Mouse (Mus musculus) adrenal gland, postnatal 0 days (tissue): ENCODE results near the gene Supt5. TPM values are rescaled to one million over a fixed set of nuclear protein-coding genes. Genes with fewer than 3 reads are reported as not detected.

Experiments used
- polyA plus RNA-seq: library from polyadenylated mRNA; unstranded; fragments of >200 nt; fragmentation: Nextera tagmentation; extraction: Ambion mirVana; gene quantifications from 2 replicates; pipeline ENCODE4 v1.2.1, GENCODE M21; 2015

Gene Supt5
- 40.1 and 64.1 TPM in 2 replicates for polyA plus RNA-seq

GRCm38 (mm10) chr7:28338108-28338998 lies at the start of gene Supt5:
Supt5 (minus strand) TSS chr7:28338746.

DNA sequence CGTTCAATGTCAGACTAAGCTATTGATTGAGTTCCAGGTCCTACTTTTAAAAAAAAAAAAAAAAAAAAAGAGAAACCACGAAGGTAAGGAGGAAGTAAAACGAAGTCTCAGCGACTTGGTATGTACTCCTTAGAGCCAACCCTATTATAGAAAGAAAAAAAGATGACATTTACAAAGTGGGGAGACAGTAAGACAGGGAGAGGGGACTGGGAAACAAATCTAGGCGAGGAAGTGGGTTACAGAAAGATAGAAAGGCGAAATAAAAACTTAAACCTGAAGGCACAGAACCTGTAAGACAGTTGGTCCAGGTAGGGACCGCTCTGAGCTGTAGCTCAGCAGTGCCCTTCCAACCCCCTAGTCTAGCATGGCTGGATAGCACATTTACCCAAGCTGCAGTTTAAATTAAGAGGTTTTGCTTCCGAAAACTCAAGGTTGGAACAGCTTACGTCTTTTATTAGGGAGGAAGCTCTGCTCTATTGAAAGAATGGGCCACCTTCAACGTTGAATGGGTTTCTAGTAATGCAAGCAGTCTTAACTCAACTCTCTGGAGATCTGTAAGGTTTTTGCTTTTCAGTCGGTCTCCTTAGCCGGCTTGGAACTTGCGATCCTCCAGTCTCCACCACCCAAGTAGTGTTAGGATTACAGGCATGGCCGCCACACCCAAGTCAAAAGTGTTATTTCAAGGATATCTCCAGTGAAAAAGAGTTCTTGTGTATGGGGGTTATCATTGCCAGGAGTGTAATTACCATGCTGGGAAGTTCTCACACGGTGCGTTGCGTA lies 41.9 kb upstream of the Supt5 start, which contains the start of gene Zfp36:
Gene Zfp36 (minus strand): TSS at position 17 of the 780 bp plus-strand sequence.

GRCm38 (mm10) chr7:28372251-28373108 lies 33.9 kb upstream of the Supt5 start, which contains the start of gene Plekhg2:
Plekhg2 (minus strand) TSS chr7:28372599.

GRCm38 (mm10) chr7:28350155-28350883 lies 11.8 kb upstream of the Supt5 start, which contains the start of gene Rps16:
Rps16 (plus strand) TSS chr7:28350652.

DNA sequence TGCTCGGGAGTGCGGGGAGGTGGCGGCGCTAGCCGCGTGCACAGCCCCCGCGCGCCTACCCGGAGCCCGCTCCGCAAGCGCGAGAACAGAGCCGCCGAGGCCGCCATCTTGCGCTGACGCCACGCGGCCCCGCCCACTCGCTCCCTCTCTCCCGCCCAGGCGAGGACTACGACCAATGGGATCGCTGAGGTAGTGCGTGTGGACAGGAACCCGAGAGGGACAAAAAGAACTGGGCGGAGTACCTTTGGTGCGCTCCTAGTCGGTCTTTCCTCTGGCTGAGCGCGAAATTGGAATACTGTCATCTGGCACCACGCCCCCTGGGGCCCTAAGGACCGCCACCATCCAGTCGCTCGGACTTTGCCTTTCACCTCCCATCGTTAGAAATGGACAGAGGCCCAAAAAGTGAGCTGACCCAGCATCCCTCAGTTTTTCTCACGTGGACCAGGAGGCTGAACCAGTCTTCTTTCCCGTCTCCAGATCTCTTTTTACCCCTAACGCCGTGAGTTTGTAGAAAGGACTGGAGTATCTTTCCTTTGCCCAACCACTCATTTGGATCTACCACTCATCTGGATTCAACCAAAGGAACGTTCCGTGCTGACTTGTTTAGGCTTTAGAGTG lies 26.5 kb downstream of the Supt5 start, which contains the start of gene Timm50:
Gene Timm50 (minus strand): TSS at position 147 of the 618 bp plus-strand sequence.

DNA sequence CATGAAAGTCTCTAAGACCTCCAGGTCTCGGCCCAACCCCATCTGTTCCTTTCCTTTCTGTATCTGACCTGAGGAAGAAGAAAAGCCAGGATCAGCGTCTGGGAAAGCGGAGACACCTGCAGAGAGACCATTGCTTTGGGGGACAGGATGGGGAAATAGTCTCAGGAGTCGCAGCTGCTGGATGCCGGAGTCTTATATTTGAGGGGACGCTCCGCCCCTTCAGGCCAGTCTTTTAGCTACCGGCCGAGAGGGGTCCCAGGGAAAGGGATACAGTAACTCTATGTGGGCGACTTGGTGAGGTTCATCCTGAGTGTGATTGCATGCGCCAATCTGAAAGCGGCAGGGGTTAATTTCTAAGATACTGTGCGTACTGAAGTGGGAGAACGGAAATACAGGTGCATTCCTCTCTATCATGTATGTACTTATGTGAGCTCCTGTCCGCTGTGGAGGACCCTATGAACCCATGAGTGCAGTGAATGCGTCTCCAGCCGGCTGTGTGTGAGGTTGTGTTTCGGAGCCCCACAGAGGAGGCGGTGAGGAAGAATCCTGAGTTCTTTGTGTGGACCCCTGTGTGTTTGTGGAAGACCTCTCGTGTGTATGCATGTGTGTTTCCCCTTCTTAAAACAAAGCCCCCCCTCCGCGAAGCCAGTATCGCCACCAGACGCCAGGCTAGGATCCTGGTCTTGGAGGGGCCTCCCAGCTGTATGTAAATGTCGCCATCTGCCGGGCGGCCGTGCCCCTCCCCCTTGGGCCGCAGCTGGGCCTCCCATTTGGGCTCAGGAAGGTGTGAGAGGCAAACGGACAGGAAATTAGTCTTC lies 36.7 kb downstream of the Supt5 start, which contains the start of gene Dll3:
Gene Dll3 (minus strand): TSS at position 623 of the 818 bp plus-strand sequence.

DNA sequence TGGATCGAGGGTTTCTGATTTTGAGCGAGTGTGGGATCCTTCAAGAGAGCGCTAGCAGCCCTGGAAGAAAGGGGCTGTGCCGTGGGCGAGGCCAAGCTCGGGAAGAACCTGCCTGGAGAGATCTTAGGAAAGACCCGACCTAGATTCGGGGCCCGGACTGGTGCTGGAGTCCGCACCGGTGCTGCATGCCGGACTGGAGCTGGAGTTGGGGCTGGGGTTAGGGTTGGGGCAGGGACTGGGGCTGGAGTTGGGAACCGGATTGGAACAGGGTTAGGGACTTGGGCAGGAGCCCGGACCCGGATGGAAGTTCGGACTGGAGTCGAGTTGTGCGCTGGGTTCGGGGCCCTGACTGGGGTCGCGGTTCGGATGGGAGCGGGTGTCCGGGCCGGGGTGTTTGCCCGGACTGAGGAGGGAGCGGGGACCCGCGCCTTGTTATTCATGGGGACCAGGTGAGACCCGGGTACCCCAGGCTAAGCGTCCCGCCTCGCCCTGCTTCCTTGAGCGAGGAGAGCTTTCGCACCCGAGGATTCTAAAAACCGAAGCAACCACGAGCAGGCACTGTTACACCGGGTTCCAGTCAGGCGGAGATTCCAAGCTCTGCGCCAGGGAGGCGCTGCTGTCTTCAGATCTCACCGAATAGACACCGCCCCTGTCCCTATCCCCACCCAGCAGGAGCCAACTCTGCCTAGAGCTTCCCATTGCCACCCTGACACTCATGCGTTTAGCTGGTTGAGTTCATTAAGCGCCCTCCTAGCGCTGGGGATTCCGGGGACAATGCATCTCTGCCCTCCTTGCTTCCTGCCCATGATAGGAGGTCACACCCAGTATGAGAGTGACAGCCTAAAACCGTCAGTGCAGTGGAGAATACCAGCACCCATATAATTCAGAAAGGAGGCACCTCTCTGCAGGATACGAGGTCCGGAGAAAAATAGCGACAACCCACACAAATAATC lies 47.6 kb downstream of the Supt5 start, which contains the start of gene Selenov:
Gene Selenov (minus strand): TSS at position 549 of the 953 bp plus-strand sequence.

GRCm38 (mm10) chr7:28277615-28278278 lies 60.8 kb downstream of the Supt5 start, which contains the start of gene Eid2b:
Eid2b (plus strand) TSS chr7:28277739.

GRCm38 (mm10) chr7:28267129-28268041 lies 71.2 kb downstream of the Supt5 start, which contains the start of gene Eid2:
Eid2 (plus strand) TSS chr7:28267881.

Other genes starting within 250 kb of the Supt5 start
- gene 9530053A07Rik, start 209.3 kb downstream of the Supt5 start, polyA plus RNA-seq = 0.02 TPM in 1 of 2 replicates, not detected in the other
- 48.1 and 65.3 TPM in 2 replicates for gene Fbl, start 169.0 kb downstream of the Supt5 start, polyA plus RNA-seq
- 13.1 and 17.8 TPM in 2 replicates for gene Dyrk1b, start 159.3 kb downstream of the Supt5 start, polyA plus RNA-seq
- 20.3 and 22.3 TPM in 2 replicates for gene Eid2, start 70.9 kb downstream of the Supt5 start, polyA plus RNA-seq
- gene Eid2b, start 61.0 kb downstream of the Supt5 start, polyA plus RNA-seq = 15.7 and 23.4 TPM in 2 replicates
- 1.5 and 1.7 TPM in 2 replicates for gene Selenov, start 47.6 kb downstream of the Supt5 start, polyA plus RNA-seq
- gene Dll3, start 36.5 kb downstream of the Supt5 start, polyA plus RNA-seq = 1.5 and 2.0 TPM in 2 replicates
- 84.5 and 101 TPM in 2 replicates for gene Timm50, start 26.7 kb downstream of the Supt5 start, polyA plus RNA-seq
- 936 and 1,000 TPM in 2 replicates for gene Rps16, start 11.9 kb upstream of the Supt5 start, polyA plus RNA-seq
- gene Plekhg2, start 33.9 kb upstream of the Supt5 start, polyA plus RNA-seq = 14.1 and 19.6 TPM in 2 replicates
- gene Zfp36, start 41.5 kb upstream of the Supt5 start, polyA plus RNA-seq = 12.1 and 14.2 TPM in 2 replicates
- gene Med29, start 54.0 kb upstream of the Supt5 start, polyA plus RNA-seq = 45.3 and 51.7 TPM in 2 replicates
- gene Paf1, start 54.2 kb upstream of the Supt5 start, polyA plus RNA-seq = 44.0 and 59.0 TPM in 2 replicates
- 44.1 and 59.3 TPM in 2 replicates for gene Gmfg, start 98.7 kb upstream of the Supt5 start, polyA plus RNA-seq
- 3.4 and 5.3 TPM in 2 replicates for gene Lrfn1, start 113.2 kb upstream of the Supt5 start, polyA plus RNA-seq
- not detected in 2 replicates for gene Ifnl2, start 171.7 kb upstream of the Supt5 start, polyA plus RNA-seq
- gene Ifnl3, start 184.1 kb upstream of the Supt5 start, polyA plus RNA-seq = not detected in 2 replicates
- gene Sycn, start 202.1 kb upstream of the Supt5 start, polyA plus RNA-seq = 0.26 and 0.57 TPM in 2 replicates
- 0.13 TPM in 1 of 2 replicates, not detected in the other for gene Nccrp1, start 208.5 kb upstream of the Supt5 start, polyA plus RNA-seq